Mouse (Mus musculus) granulocyte monocyte progenitor cell, adult 5-6 weeks (primary cell): ENCODE data around the gene Slc35f1. TPM values are rescaled to one million over a fixed set of nuclear protein-coding genes. Genes with fewer than 3 reads are reported as not detected.

Experiments
- ATAC-seq: replicated peaks from 2 replicates; pipeline ENCODE4 v1.8.0; 2016; ENCODE audit warnings: mild to moderate bottlenecking, moderate TSS enrichment, inconsistent platforms; ENCODE audit not compliant: poor library complexity, severe bottlenecking
- total RNA-seq, 2 experiments: library from RNA; stranded (forward) in 1 of 2; stranded (reverse) in 1 of 2; fragments of 200-712, 200-1000 nt in 1 of 2; fragments of >200 nt in 1 of 2; fragmentation: Nextera tagmentation in 1 of 2; gene quantifications; 2 replicates each; pipeline ENCODE4 v1.2.3; 2014 to 2017

Gene Slc35f1
- total RNA-seq, 2 experiments from 2014 or later = not detected

DNA sequence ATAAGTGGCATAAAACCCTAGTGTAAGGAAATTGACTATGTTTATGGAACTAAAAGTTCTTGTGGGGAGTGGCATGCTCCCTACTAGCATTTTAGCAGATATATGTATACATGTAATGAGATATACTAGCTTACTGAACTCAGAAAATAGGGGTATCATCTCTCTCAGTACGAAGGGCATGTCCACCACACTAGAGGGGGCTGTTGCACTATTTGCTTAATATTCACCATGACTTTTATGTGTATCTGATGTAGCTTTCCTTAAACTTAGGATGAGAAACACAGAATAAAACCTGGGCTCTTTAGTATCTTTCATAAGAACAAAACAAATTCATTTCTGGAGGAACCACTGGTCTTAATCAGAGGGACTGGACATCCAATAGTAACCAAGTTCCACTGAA, 397.5 kb downstream of the Slc35f1 start:
- ATAC-seq = no peak

DNA sequence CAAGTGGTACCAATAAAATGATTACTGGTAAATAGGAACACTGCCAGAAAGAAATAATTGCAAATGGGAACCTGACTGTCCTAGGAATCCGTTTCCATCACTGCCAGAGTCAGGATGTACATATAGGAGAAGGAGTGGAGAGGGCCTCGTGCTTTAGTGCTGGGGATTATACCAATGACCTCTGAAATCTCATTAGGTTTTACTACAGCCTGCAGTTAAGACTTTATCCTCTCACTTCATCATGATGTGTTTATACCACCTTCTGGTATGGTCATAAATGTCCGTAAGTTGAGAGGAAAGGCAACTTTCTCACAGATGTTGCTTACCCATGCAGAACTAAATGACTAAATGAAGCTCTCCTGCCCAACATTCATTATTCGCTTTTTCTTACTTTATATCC, 401.2 kb downstream of the Slc35f1 start:
- no peak for ATAC-seq

DNA sequence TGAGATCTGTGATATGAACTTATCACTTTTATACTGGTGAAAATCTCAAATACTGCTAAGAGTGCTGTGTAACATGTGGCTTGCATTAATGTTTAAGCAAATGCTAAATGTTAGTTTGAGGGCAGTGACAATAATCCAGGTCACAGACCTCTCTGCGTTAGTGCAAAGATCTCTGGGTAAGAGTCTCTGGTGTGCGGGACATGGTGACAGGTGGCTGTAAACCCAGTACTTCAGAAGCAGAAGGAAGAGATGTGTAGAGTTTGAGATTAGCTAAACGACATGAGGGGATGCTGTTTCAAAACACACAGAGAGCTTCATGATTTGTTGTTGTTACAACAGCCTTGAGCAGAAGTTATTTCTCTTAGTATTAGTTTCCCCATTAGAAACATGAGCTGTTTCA, 406.1 kb downstream of the Slc35f1 start:
- ATAC-seq = no peak

DNA sequence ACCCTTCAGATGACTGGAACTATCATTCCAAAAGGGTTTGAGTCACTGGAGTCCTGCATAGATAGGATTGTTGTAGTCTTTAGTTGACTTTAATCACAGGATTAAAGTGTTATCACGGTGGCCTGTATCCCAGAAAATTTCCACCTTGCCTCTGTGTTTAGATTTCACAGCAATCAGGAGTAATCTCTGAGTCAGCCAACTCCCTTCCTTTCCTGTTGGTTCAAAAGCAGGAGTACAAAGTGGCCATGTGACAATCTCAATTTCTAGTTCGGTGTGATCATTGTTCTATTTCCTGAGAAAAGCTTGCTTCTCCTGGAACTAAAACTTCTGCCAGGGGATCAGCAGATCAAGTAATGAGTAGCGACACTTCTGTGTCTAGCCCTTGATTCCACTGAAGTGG, 410.5 kb downstream of the Slc35f1 start:
- ATAC-seq = no peak

DNA sequence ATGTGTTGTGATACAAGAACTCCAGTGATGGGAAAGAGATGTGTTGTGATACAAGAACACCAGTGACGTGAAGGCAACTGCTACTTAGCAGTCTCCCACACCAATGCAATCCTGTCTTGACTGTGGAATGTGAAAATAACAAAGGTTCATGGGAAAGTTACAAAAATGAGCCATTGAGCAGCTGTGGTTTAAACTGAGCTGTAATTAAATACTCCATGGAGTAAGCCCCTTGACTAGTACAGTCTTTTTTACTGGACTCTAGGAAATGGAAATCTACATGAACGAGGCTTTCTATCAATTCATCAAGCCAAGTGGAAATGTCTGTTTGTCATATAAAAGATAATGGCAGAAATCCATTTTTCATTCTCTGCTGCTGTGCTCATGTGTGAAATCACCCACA, 411.1 kb downstream of the Slc35f1 start:
- no peak for ATAC-seq

DNA sequence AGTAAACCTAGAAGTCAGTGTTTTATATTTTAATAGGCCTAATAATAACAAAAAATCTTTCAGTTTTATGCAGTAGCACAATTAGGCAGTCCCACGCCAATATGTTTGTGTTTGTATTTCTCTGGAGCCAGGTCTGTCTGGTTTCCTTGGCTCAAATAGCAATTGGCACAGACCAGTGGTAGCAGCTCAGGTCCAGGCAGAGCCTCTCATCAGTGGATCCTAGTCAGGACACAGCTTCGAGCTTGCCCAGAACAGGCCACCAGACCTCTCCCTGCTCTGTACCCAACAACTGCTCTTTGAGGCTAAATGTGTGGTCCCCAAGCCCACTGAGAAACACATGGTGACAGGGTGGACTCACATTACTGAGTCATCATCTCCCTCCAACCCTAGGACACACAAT, 412.1 kb downstream of the Slc35f1 start:
- ATAC-seq = no peak

DNA sequence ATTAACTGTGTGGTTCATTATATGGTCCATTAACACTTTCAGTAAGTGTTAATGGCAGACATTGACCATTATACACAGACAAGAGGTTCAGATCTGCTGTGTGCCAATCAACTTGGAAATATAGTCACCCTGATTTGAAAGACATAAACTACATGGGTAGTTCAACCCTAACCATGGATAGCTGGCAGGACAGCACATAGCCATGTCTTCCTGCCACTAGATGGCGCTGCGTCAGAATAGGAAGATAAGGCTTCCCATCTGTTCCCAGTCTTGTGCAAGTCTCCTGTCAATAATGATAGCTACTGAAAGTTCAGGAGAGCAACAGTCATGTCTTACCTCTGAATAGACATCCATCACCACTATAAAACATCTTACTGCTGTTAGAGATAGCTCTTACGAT, 424.7 kb downstream of the Slc35f1 start:
- ATAC-seq = peak; percentile 87

DNA sequence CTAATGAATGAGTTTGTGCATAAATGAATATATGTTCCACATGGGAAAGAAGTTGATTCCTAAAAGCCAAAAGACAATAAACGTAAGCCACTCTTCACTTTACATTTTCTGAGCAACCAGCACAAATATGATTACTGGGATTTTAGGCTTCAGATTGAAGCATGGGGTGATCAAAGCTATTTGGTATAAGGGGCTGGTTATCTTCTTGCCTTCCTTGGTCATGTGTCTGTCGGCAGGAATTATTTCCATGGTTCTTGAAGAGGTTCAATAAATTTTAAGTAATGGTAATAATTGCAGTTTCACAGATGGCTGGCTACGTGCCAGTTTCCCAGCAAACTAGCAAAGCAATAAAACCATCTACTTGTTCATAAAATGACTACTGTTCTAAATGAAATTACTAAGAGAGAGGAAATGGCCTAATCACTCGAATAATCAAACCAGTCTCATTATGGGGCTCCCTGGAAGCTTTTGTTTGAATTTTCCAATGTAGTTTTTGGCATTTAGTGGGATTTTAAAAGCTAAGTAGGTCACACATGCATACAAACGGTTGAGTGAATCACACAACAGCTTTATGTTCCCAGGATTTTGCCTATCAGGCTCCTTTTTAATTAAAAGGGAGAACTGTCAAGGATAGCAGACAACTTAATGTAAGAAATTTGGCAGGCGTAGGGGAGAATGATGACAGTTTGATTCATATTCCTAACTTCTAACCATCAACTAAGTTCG, 425.5 kb downstream of the Slc35f1 start:
- no peak for ATAC-seq

DNA sequence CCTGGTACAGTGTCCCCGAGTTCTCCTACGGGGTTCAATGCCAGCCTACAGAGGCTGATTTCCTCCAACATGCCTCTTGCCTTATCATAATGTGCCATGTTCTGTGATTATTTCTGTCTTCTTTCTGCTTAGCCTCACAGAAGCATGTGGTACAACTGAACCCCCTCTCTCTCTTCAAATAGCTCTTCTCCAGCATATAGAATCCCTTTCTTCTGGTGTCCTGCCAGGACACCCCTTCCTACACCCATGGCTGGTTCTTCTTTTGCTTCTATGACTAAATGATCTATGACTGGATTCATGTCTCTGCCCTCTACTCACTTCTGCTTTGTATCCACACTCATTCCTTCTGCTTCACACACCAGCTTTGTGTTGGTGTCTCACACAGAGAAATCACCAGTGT, 430.3 kb downstream of the Slc35f1 start:
- no peak for ATAC-seq

DNA sequence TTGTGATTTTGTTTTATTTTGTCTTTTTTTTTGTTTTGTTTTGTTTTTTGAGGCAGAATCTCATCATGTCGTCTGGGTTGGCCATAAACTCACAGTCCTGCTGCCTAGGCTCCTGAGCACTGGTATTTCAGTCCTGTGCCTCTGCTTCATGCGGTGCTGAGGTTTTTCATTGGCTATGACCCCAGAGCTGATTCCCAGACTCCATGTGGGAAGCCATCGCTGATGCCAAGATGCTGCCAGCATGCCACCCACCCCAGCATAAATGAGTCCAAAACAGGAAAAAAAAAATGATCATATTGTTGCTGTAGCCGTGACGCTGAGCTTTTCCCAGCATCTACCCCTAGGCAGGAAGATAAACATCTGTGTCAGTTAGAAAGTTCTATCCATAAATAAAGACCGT, 434.0 kb downstream of the Slc35f1 start:
- no peak for ATAC-seq

DNA sequence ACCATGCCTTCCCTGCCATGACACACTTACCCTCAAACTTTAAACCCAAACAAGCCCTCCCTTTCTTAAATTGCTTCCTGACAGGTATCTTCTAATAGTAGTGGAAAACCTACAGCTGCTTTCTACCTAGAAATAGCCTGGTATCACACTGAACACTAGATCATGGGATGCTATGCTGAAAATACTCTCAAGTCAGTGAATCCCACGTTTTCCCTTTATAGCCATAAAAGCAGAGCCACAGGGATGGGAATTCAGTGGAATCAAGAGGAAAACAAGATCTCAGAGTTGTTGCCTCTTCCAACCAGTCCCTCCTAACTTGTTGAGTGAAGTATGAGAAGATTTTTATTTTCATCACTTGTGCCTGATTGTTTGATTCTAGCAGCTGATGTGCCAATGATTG, 442.4 kb downstream of the Slc35f1 start:
- no peak for ATAC-seq

DNA sequence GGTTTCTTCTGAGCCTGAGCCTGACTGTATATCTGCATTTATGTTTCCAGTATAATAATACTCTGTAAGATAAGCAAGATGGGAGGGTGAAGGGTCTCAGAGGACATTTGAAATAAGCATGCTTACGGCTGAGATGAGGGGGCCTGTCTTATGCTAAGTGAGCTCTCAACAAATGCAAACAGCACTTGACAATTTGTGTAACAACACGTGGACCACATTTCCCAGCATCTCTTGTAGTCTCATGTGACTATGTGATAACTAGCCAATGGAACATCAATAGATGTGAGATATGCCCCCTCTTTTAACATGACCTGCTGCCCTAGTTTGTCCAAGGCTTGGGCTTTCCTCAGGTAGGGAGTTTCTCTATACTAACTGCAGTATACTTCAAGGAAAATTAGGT, 460.0 kb downstream of the Slc35f1 start:
- no peak for ATAC-seq

DNA sequence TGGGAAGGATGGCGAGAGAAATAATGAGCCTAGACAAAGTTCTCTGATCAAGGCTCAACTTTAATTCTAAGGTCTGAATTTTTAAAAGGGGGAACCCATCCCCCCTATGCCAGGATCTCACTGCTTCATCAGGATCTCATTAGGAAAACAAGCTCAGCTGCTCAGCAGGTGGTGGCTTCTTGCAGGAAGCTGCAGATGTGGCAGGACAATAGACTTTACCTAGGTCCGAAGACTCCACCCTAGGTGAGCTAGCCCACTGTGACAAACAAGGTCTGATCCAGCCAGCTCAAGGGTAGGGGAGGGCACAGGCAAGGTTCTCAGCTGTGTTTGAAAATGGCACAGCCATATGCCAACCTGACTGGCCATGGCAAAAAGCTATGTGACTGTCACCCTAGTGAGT, 460.6 kb downstream of the Slc35f1 start:
- no peak for ATAC-seq

DNA sequence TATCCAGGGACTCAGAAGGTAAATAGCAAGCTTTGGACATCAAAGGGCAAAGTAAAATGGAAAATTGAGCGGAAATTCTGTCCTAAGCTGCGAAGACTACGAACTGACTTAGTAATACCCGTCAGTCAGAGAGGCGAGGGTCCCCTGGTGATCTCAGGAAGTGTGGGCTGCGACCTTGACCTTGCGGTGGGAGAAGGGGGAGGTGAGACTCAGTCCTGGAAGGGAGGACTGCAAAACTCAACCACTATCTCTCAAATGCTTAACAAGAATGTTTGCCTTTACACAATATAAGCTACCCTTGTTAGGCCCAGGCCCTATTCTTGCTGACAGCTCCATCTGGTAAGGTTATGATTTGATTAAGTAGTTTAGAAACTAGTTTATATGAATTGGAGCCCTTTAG, 466.0 kb downstream of the Slc35f1 start:
- no peak for ATAC-seq

DNA sequence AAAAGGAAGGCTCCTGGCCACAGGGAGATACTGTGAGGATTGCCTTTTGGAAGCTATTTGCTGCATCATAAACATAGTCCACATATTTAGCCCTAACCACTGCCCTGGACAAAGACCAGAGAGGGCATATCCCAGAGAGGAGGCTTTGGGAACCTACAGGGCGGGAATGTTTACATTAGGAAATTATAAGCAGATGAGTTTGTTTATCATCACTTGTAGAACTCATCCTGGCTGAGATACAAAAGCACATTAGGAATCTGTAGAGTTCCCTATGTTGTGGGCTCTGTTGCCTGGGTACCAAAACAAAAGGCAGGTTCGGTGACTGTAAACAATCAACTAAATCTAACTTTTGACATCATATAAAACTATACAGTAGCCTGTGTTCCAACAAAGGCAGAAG, 467.4 kb downstream of the Slc35f1 start:
- ATAC-seq = no peak
